ENCODE assay signal across 25 mouse cellular contexts in the genomic region with DNA sequence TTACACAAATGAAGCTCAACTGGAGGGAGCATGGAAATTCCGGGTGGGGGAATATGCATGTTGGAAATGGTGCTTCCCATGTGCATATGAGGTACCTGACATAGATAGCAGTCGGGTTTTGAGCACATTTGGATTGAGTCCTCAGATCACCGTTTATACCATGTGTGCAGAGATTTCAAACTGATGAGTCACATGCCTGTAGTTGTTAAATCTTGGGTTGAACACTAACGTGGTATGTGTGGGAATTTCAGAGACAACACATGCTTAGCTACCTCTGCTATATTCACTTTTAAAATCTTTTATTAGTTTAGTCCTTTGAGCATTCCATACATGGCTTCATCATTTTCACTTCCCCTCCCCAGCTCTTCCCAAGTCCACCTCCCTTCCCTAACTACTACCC.
"Had no signal": no experiment of that assay in that cellular context is flagged by ENCODE, and none has a peak within 500 bp of the region (broad histone marks: within the 10 kb centered on the region; RNA-seq: fewer than 3 reads in every experiment).

No protein-coding gene starts in this region.

- DNase-seq: gastrocnemius, adult 2 months; gastrocnemius, postnatal 10 days; gastrocnemius, postnatal 25 days; heart, adult 18-20 months; heart, postnatal 10 days; heart, postnatal 4 days; kidney, adult 18-20 months; kidney, adult 8-10 months; kidney, postnatal 10 days; kidney, postnatal 25 days; kidney, postnatal 4 days; layer of hippocampus, adult 9-11 months; layer of hippocampus, postnatal 36 days had no signal

- H3K27ac ChIP-seq: gastrocnemius, adult 2 months; hindbrain, embryonic 10.5 days; hindbrain, embryonic 12.5 days; hindbrain, embryonic 14.5 days; intestine, embryonic 15.5 days; limb, embryonic 10.5 days; limb, embryonic 12.5 days; liver, embryonic 12.5 days; liver, embryonic 14.5 days had no signal

- H3K36me3 ChIP-seq: heart, embryonic 10.5 days; hindbrain, embryonic 10.5 days; hindbrain, embryonic 12.5 days; intestine, embryonic 15.5 days; limb, embryonic 10.5 days; limb, embryonic 12.5 days; liver, embryonic 12.5 days had no signal

- H3K4me2 ChIP-seq: hindbrain, embryonic 12.5 days; hindbrain, embryonic 14.5 days; intestine, embryonic 15.5 days; limb, embryonic 12.5 days; liver, embryonic 12.5 days had no signal

- H3K4me3 ChIP-seq: gastrocnemius, adult 2 months; heart, embryonic 10.5 days; hindbrain, embryonic 10.5 days; hindbrain, embryonic 12.5 days; intestine, embryonic 15.5 days; limb, embryonic 10.5 days; limb, embryonic 12.5 days; liver, embryonic 12.5 days had no signal

- H3K27me3 ChIP-seq: hindbrain, embryonic 12.5 days; intestine, embryonic 15.5 days; limb, embryonic 12.5 days; liver, embryonic 12.5 days had no signal

- H3K9me3 ChIP-seq: heart, embryonic 10.5 days; hindbrain, embryonic 10.5 days; hindbrain, embryonic 12.5 days; intestine, embryonic 15.5 days; limb, embryonic 10.5 days; limb, embryonic 12.5 days; liver, embryonic 12.5 days had no signal

- H3K4me1 ChIP-seq: hindbrain, embryonic 10.5 days; hindbrain, embryonic 12.5 days; limb, embryonic 10.5 days; liver, embryonic 12.5 days had no signal

- ATAC-seq: hindbrain, embryonic 16.5 days; inflammation-experienced regulatory T-cells, adult 6 months; intestine, embryonic 15.5 days; intestine, postnatal 0 days; liver, embryonic 12.5 days had no signal

- H3K9ac ChIP-seq: hindbrain, embryonic 12.5 days; hindbrain, embryonic 14.5 days; intestine, embryonic 15.5 days; limb, embryonic 12.5 days; liver, embryonic 12.5 days; liver, embryonic 14.5 days had no signal
